Comparison of ENCODE assay signal across 20 mouse cellular contexts in genomic region chr6:65117540-65117939, GRCm38 (mm10). TPM values are rescaled to one million over a fixed set of nuclear protein-coding genes. Genes with fewer than 3 reads are reported as not detected.
DNase-seq lines count a peak whose midpoint lies in the region; ATAC-seq and TF ChIP-seq lines count a peak whose summit lies in the region.
"Had no signal": no experiment of that assay in that cellular context is flagged by ENCODE, and none has a peak within 500 bp of the region (broad histone marks: within the 10 kb centered on the region; RNA-seq: fewer than 3 reads in every experiment).

No protein-coding gene starts in this region.

- no peak for DNase-seq in forebrain, postnatal 0 days
- DNase-seq in forebrain, embryonic 11.5 days (ENCODE audit: low spot score): no peak
- no peak for DNase-seq in kidney, adult 9 months
- no peak for DNase-seq in neural tube, embryonic 10.5 days (ENCODE audit: extremely low spot score, low spot score)
- no peak for DNase-seq in spleen, postnatal 4 days (ENCODE audit: low spot score in 2 of 2)
- DNase-seq: adrenal gland, postnatal 10 days; cerebellum, adult 8-10 months; gastrocnemius, adult 2 months; layer of hippocampus, postnatal 36 days; retina, postnatal 1 day; thymus, postnatal 25 days had no signal

- no peak overlapping the region for H3K9ac ChIP-seq in forebrain, postnatal 0 days
- no peak overlapping the region for H3K9ac ChIP-seq in forebrain, embryonic 11.5 days (ENCODE audit: low read length)
- no peak overlapping the region for H3K9ac ChIP-seq in kidney, embryonic 15.5 days
- H3K9ac ChIP-seq in neural tube, embryonic 14.5 days (replicated peaks; ENCODE audit: low read depth, low read length): no peak overlapping the region
- H3K9ac ChIP-seq: embryonic facial prominence, embryonic 15.5 days; stomach, embryonic 15.5 days had no signal

- no peak overlapping the region for H3K27ac ChIP-seq in forebrain, postnatal 0 days (ENCODE audit: low read depth, low read length)
- H3K27ac ChIP-seq in forebrain, embryonic 11.5 days (ENCODE audit: low read depth, low read length): no peak overlapping the region
- H3K27ac ChIP-seq in kidney, embryonic 15.5 days: no peak overlapping the region
- H3K27ac ChIP-seq in neural tube, embryonic 14.5 days (ENCODE audit: low read depth, low read length): no peak overlapping the region
- H3K27ac ChIP-seq: embryonic facial prominence, embryonic 15.5 days; gastrocnemius, adult 2 months; macrophage; stomach, embryonic 15.5 days had no signal

- TF ChIP-seq CTCF in forebrain, postnatal 0 days (IDR thresholded peaks at IDR 0.05; ENCODE audit: low read depth): no peak

- peaks cover 30% of the 10 kb centered on the region for H3K36me3 ChIP-seq in forebrain, postnatal 0 days (ENCODE audit: insufficient read depth)
- H3K36me3 ChIP-seq in forebrain, embryonic 11.5 days (ENCODE audit: control insufficient read depth, insufficient read depth, low read length): peaks cover 7% of the 10 kb centered on the region
- H3K36me3 ChIP-seq in kidney, embryonic 15.5 days: peaks cover 60% of the 10 kb centered on the region
- peaks cover 8% of the 10 kb centered on the region; the same call in 1 of the 2 replicates for H3K36me3 ChIP-seq in neural tube, embryonic 14.5 days (ENCODE audit: control insufficient read depth, insufficient read depth, low read length)

- H3K4me2 ChIP-seq in forebrain, postnatal 0 days (ENCODE audit: low read depth): no peak overlapping the region
- H3K4me2 ChIP-seq in forebrain, embryonic 11.5 days (ENCODE audit: low read depth, low read length, severe bottlenecking): no peak overlapping the region
- no peak overlapping the region for H3K4me2 ChIP-seq in kidney, embryonic 15.5 days
- no peak overlapping the region for H3K4me2 ChIP-seq in neural tube, embryonic 14.5 days (ENCODE audit: low read depth, low read length)
- H3K4me2 ChIP-seq: embryonic facial prominence, embryonic 15.5 days; heart, embryonic 11.5 days; stomach, embryonic 15.5 days had no signal

- no peaks in the 10 kb centered on the region for H3K4me1 ChIP-seq in forebrain, postnatal 0 days (ENCODE audit: insufficient read depth)
- H3K4me1 ChIP-seq in forebrain, embryonic 11.5 days (replicated peaks; ENCODE audit: control insufficient read depth, insufficient read depth, low read length): no peaks in the 10 kb centered on the region
- no peaks in the 10 kb centered on the region for H3K4me1 ChIP-seq in kidney, embryonic 15.5 days
- no peaks in the 10 kb centered on the region for H3K4me1 ChIP-seq in neural tube, embryonic 14.5 days (ENCODE audit: control insufficient read depth, insufficient read depth, low read length)
- H3K4me1 ChIP-seq: embryonic facial prominence, embryonic 15.5 days; stomach, embryonic 15.5 days had no signal

- ATAC-seq in forebrain, postnatal 0 days: peak; percentile 26
- ATAC-seq in forebrain, embryonic 11.5 days (replicated peaks; ENCODE audit: low FRiP score): no peak
- ATAC-seq in kidney, embryonic 15.5 days (replicated peaks; ENCODE audit: low FRiP score): 0 out of 2 replicates have a peak, but pooled peaks have one; percentile 33
- peak; percentile 41; the same call in 1 of the 2 replicates for ATAC-seq in neural tube, embryonic 14.5 days (ENCODE audit: low read depth)
- ATAC-seq: activated CD4-positive, CD25-positive, alpha-beta regulatory T cell, adult 4 months; intestine, embryonic 16.5 days; lung, postnatal 0 days had no signal

- no peaks in the 10 kb centered on the region for H3K9me3 ChIP-seq in forebrain, postnatal 0 days (ENCODE audit: low read length)
- H3K9me3 ChIP-seq in forebrain, embryonic 11.5 days (ENCODE audit: control insufficient read depth, low read length): no peaks in the 10 kb centered on the region
- H3K9me3 ChIP-seq in kidney, embryonic 15.5 days (replicated peaks): no peaks in the 10 kb centered on the region
- no peaks in the 10 kb centered on the region for H3K9me3 ChIP-seq in neural tube, embryonic 14.5 days (ENCODE audit: control insufficient read depth, low read length)
- H3K9me3 ChIP-seq: embryonic facial prominence, embryonic 15.5 days; stomach, embryonic 15.5 days had no signal

- H3K4me3 ChIP-seq in forebrain, postnatal 0 days (ENCODE audit: low read depth, low read length): no peak overlapping the region
- H3K4me3 ChIP-seq in forebrain, embryonic 11.5 days (ENCODE audit: low read depth, low read length): no peak overlapping the region
- H3K4me3 ChIP-seq in kidney, embryonic 15.5 days (replicated peaks): no peak overlapping the region
- no peak overlapping the region for H3K4me3 ChIP-seq in neural tube, embryonic 14.5 days (ENCODE audit: low read depth, low read length)
- H3K4me3 ChIP-seq: embryonic facial prominence, embryonic 15.5 days; gastrocnemius, adult 2 months; stomach, embryonic 15.5 days had no signal

- WGBS in forebrain, postnatal 0 days: 73% methylated on average over 1 of the region's 1 CpGs
- WGBS in forebrain, embryonic 11.5 days: 92% methylated on average over 1 of the region's 1 CpGs
- WGBS in kidney, embryonic 15.5 days: 83% methylated on average over 1 of the region's 1 CpGs
- WGBS in neural tube, embryonic 14.5 days: 100% methylated on average over 1 of the region's 1 CpGs

- H3K27me3 ChIP-seq in forebrain, postnatal 0 days (ENCODE audit: insufficient read depth, low read length): no peaks in the 10 kb centered on the region
- no peaks in the 10 kb centered on the region for H3K27me3 ChIP-seq in forebrain, embryonic 11.5 days (ENCODE audit: control insufficient read depth, insufficient read depth, low read length)
- no peaks in the 10 kb centered on the region for H3K27me3 ChIP-seq in kidney, embryonic 15.5 days
- H3K27me3 ChIP-seq in neural tube, embryonic 14.5 days (ENCODE audit: control insufficient read depth, insufficient read depth, low read length): no peaks in the 10 kb centered on the region
- H3K27me3 ChIP-seq: embryonic facial prominence, embryonic 15.5 days; stomach, embryonic 15.5 days had no signal

RNA-seq across cellular contexts. Expression of gene Hpgds, which starts 27.2 kb away (rescaled TPM):
- 2.6 and 3.6 TPM in 2 replicates for total RNA-seq in forebrain, postnatal 0 days (2014; rRNA removed)
- 3.4 and 4.5 TPM in 2 replicates for polyA plus RNA-seq in forebrain, postnatal 0 days (2015; fragmentation: Nextera tagmentation; extraction: Ambion mirVana)
- 4.8 and 5.1 TPM in 2 replicates for polyA plus RNA-seq in forebrain, embryonic 11.5 days (2014; fragmentation: Nextera tagmentation; extraction: Ambion mirVana)
- 3.6 and 4.0 TPM in 2 replicates for polyA plus RNA-seq in kidney, embryonic 15.5 days (2015; fragmentation: Nextera tagmentation; extraction: Ambion mirVana)
- polyA plus RNA-seq in neural tube, embryonic 14.5 days (2014; fragmentation: Nextera tagmentation; extraction: Ambion mirVana): 4.3 TPM in 2 replicates
